Mouse (Mus musculus): ENCODE measurements around the gene Limd1. TPM values are rescaled to one million over a fixed set of nuclear protein-coding genes. Genes with fewer than 3 reads are reported as not detected.

The Limd1 gene
- polyA plus RNA-seq, 1 experiment from 2014 or later: 52.3 TPM

DNA sequence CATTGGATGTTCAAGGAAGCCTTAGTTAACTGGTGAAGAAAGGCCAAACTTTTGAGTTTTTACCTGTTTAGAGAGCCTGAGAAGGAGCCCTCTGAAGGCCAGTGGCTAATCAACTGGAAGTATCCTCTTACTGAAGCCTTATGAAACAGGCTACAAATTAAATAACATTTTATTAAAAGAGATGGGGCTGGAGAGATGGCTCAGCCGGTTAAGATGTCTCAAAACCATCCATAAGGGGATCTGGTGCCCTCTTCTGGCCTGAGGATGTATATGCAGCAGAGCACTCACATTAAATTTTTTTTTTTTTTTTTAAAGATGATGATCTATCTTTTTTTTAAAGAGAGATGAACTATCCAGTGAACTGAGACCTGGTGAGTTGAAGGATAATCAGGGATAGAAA, 46.6 kb downstream of the Limd1 start:
- H3K9me3 ChIP-seq: no peaks in the 10 kb centered on the region
- no peak overlapping the region for H3K9ac ChIP-seq
- no peak overlapping the region for H3K27ac ChIP-seq
- no peaks in the 10 kb centered on the region for H3K27me3 ChIP-seq (replicated peaks)
- peaks cover 3% of the 10 kb centered on the region; the same call in 1 of the 2 replicates for H3K36me3 ChIP-seq
- H3K4me2 ChIP-seq (replicated peaks): no peak overlapping the region
- no peak for ATAC-seq
- 0% methylated on average over 1 of the region's 1 CpGs for WGBS
- no peak overlapping the region for H3K4me3 ChIP-seq (replicated peaks)
- peaks cover 3% of the 10 kb centered on the region for H3K4me1 ChIP-seq (replicated peaks)

DNA sequence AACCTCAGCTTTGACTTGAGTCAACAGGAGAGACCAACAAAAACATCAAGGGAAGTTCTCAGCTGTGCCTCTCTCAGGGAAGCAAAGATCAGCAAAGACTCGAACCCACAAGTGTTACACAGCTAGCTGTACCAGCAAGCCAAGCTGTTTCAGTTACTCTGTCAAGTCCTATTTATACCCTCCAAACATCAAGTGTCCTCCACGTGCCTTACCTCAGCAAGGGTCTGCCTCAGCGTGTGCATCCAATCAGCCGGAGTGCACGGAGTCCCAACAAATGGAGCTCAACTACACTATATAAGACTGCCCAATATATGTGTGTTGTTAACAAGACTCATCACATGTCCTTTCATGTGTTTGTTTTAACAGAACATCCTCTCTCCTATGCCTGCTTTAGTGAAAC, 48.0 kb downstream of the Limd1 start:
- Histone ChIP-seq H3K4me2 (replicated peaks) (no peak overlapping the region), H3K27ac (no peak overlapping the region), H3K9me3 (no peaks in the 10 kb centered on the region), H3K9ac (no peak overlapping the region), H3K4me3 (replicated peaks) (no peak overlapping the region), H3K4me1 (replicated peaks) (peaks cover 7% of the 10 kb centered on the region), H3K27me3 (replicated peaks) (no peaks in the 10 kb centered on the region), H3K36me3 (no peaks in the 10 kb centered on the region)
- ATAC-seq: no peak
- WGBS: 79% methylated on average over 5 of the region's 5 CpGs

DNA sequence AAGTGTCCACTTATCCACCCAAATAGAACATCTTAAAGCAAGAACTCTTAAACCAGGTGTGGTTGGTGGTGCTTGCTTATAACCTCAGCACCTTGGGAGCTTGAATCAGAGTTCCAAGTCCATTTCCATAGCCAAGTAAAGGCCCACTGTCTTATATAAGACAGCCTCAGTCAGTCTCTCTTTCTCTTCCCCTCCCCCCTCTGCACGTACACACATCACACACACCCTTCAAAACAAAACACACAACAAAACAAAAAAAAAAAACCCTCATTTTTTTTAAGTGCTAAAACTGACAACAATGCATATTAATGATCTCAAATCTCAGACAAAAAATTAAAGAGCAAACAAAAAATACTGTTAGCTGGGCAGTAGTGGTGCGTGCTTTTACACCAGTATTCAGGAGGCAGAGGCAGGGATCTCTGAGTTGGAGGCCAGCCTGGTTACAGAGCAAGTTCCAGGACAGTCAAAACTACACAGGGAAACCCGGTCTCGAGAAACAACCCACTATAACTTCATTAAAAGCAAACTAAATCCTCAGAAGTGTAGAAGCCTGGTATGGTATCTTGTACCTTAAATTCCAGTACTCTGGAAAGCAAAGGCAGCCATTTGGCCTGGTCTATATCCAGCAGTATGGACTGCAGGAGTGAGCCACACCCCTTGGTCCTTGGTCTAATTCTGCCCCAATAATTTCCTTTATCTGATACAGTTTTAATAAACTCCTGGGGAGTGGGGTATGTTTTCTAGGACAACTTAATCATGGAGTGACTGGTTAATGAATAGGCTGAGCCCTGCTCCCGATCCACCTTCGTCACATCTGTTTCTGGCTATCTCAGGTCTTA, 49.8 kb downstream of the Limd1 start:
- Histone ChIP-seq H3K27ac (peak overlapping the region; percentile 92), H3K36me3 (no peaks in the 10 kb centered on the region), H3K4me1 (replicated peaks) (peaks cover 13% of the 10 kb centered on the region), H3K4me2 (replicated peaks) (peak overlapping the region; percentile 65), H3K9ac (peak overlapping the region; percentile 57), H3K27me3 (replicated peaks) (no peaks in the 10 kb centered on the region), H3K9me3 (no peaks in the 10 kb centered on the region), H3K4me3 (replicated peaks) (peak overlapping the region; percentile 42)
- no peak for ATAC-seq
- 22% methylated on average over 6 of the region's 6 CpGs for WGBS

DNA sequence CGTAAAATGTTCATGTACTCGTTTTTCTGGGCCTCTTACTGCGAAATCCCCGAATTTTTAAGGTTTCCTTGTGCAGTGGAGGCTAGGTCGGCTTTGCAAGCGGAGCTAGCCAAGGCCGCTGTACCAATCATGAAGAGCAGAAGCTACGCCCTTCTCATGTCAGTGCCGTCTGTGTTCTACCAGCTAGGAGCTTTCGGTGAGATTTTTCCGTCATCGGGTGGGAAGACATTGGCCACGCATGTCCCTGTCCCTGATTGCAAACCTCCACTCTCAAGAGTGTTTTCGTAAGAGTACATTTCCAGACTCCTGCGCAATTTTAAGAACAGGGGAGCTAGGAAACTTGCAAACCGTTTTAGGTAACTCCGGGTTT, 50.4 kb downstream of the Limd1 start:
- Histone ChIP-seq H3K4me3 (replicated peaks) (peak overlapping the region; percentile 42), H3K9me3 (no peaks in the 10 kb centered on the region), H3K4me2 (replicated peaks) (peak overlapping the region; percentile 65), H3K27me3 (replicated peaks) (no peaks in the 10 kb centered on the region), H3K9ac (peak overlapping the region; percentile 57), H3K4me1 (replicated peaks) (peaks cover 13% of the 10 kb centered on the region), H3K36me3 (no peaks in the 10 kb centered on the region), H3K27ac (peak overlapping the region; percentile 92)
- WGBS: 1% methylated on average over 17 of the region's 17 CpGs
- peak; percentile 56 for ATAC-seq

DNA sequence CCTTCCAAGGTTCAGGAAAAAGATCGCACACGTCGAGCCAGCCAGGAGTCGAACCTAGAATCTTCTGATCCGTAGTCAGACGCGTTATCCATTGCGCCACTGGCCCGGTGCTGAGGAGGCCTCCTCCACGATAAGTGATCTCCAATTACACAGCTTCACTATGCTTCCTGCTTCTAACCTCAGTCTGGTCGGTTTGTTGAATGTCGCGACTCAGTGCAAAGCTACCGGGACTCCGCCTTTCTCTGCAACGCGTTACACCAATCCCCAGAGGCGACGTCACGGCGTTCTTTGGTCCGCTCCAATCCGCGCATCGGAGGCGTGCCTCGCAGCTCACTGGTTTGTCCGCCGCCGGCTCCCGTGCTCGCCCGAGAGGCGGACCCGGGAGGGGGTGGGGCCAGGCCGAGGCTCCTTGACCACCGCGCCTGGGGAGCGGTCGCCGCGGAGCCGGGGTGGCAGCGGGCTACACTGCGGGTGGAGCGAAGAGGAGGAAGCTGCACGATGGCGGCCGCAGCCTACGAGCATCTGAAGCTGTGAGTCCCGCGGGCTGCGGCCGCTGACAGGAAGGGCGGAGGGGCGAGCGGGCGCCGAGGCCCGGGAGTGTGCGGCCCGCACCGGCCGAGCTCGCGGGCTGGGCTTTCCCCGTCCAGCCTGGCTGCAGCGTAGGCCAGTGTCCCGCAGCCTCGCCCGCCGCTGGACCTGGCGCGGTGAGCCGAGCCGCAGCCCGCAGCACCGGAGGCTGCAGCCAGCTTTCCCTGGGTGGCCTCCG, 51.1 kb downstream of the Limd1 start, which contains the start of gene Sacm1l:
Gene Sacm1l, plus strand, starts transcription at position 368 of the 766 bp plus-strand sequence.
- ATAC-seq: peak; percentile 98
- H3K9ac ChIP-seq: peak within 1 kb of the TSS; percentile 90
- peak within 1 kb of the TSS; percentile 65 for H3K4me2 ChIP-seq (replicated peaks)
- H3K27ac ChIP-seq: peak within 1 kb of the TSS; percentile 93
- H3K36me3 ChIP-seq: no peaks in the 10 kb centered on the region
- H3K9me3 ChIP-seq: no peaks in the 10 kb centered on the region
- peaks cover 13% of the 10 kb centered on the region for H3K4me1 ChIP-seq (replicated peaks)
- under 1% methylated on average over 72 of the region's 79 CpGs for WGBS
- H3K4me3 ChIP-seq (replicated peaks): peak within 1 kb of the TSS; percentile 80
- no peaks in the 10 kb centered on the region for H3K27me3 ChIP-seq (replicated peaks)

DNA sequence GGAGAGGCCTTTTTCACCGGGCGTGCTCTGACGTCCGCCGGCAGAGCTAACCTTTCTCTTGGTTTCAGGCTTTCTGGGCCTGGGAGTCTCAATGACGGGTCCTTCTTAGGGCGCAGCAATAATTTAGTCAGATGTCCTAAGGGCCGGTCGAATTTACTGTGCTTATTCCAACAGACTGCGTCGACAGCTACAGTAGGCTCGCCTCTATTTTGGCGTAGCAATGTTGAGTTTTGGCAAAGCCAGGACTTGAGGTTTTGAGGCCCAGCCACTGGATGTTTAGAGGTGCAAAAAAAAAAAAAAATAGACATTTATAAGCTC, 51.6 kb downstream of the Limd1 start:
- no peaks in the 10 kb centered on the region for H3K9me3 ChIP-seq
- no peaks in the 10 kb centered on the region for H3K36me3 ChIP-seq
- no peaks in the 10 kb centered on the region for H3K27me3 ChIP-seq (replicated peaks)
- H3K27ac ChIP-seq: peak overlapping the region; percentile 93
- peaks cover 13% of the 10 kb centered on the region for H3K4me1 ChIP-seq (replicated peaks)
- under 1% methylated on average over 13 of the region's 13 CpGs for WGBS
- H3K9ac ChIP-seq: peak overlapping the region; percentile 90
- peak overlapping the region; percentile 80 for H3K4me3 ChIP-seq (replicated peaks)
- H3K4me2 ChIP-seq (replicated peaks): peak overlapping the region; percentile 57
- no peak; the same call in 1 of the 2 replicates for ATAC-seq

DNA sequence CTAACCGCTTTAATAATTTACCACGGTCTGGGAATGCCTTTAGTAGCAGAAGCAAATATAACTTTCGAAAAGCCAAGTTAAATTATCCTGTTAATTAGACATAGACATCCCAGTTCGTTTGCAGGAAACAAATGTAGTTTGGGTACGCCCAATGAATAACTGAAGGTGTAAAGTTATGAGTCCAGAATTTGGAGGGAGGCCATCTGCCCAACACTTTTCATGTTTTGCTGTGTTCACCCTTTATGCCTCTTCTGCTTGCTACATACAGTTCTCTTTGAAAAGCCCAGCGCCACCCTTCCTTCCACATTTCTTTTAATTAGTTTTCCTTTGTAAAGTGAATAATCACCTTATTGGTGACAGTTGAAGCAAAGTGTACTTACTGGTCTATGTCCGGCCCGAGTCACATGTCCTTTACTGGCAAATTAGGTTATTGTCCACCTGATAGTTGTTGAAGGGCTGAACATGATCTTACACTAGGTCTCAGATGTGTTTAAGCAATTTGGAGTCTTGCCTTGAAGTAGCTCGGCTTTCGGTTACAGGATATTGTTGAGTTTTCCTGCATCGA, 52.1 kb downstream of the Limd1 start:
- peak overlapping the region; percentile 90 for H3K9ac ChIP-seq
- ATAC-seq: no peak
- H3K4me2 ChIP-seq (replicated peaks): peak overlapping the region; percentile 57
- no peaks in the 10 kb centered on the region for H3K27me3 ChIP-seq (replicated peaks)
- H3K9me3 ChIP-seq: no peaks in the 10 kb centered on the region
- H3K4me3 ChIP-seq (replicated peaks): peak overlapping the region; percentile 80
- 33% methylated on average over 11 of the region's 11 CpGs for WGBS
- H3K36me3 ChIP-seq: no peaks in the 10 kb centered on the region
- H3K4me1 ChIP-seq (replicated peaks): peaks cover 13% of the 10 kb centered on the region
- peak overlapping the region; percentile 93; the same call in 1 of the 2 replicates for H3K27ac ChIP-seq

DNA sequence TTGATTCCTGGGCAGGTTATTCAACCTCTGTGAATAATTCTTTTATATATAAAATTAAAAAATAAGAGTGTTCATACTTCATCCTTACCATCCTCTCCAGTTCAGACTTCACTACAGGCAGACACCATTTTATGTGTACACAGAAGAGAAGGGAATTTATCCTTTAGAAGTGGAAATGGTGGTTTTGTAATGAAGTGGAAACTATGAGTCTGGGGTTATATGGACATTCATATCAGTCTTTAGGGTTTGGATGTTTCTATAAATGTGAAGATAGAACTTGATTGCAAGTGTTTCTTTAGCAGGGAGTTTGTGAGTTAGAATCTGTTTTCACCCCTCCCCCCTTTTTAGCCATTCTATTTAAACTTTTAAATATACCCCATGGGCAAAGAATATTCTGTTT, 52.7 kb downstream of the Limd1 start:
- Histone ChIP-seq H3K4me1 (replicated peaks) (peaks cover 13% of the 10 kb centered on the region), H3K27me3 (replicated peaks) (no peaks in the 10 kb centered on the region), H3K27ac (no peak overlapping the region), H3K9ac (peak overlapping the region; percentile 90; the same call in 1 of the 2 replicates), H3K9me3 (no peaks in the 10 kb centered on the region), H3K36me3 (no peaks in the 10 kb centered on the region), H3K4me3 (replicated peaks) (peak overlapping the region; percentile 80; the same call in 1 of the 2 replicates), H3K4me2 (replicated peaks) (peak overlapping the region; percentile 57)
- ATAC-seq: no peak

DNA sequence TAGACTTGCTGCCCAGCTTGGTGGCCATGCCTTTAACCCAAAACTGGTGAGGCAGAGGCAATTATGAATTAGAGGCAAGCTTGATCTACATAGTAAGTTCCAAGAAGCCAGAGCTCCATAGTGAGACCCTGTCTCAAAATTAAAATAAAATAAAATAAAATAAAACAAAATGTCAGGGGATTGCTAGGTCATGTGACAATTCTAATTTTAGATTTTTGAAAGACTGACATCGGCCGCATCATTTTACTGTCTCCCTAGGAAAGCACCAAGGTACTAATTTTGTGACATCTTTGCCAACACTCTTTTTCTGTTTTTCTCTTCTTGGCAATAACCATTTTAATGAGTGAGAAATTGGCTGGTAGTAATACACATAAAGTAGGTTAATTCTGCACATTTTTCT, 58.1 kb downstream of the Limd1 start:
- no peak for ATAC-seq
- Histone ChIP-seq H3K4me1 (replicated peaks) (peaks cover 7% of the 10 kb centered on the region; the same call in 1 of the 2 replicates), H3K27me3 (replicated peaks) (no peaks in the 10 kb centered on the region), H3K4me2 (replicated peaks) (no peak overlapping the region), H3K9ac (no peak overlapping the region), H3K4me3 (replicated peaks) (no peak overlapping the region), H3K27ac (no peak overlapping the region), H3K36me3 (no peaks in the 10 kb centered on the region), H3K9me3 (no peaks in the 10 kb centered on the region)
- WGBS: 91% methylated on average over 2 of the region's 2 CpGs

DNA sequence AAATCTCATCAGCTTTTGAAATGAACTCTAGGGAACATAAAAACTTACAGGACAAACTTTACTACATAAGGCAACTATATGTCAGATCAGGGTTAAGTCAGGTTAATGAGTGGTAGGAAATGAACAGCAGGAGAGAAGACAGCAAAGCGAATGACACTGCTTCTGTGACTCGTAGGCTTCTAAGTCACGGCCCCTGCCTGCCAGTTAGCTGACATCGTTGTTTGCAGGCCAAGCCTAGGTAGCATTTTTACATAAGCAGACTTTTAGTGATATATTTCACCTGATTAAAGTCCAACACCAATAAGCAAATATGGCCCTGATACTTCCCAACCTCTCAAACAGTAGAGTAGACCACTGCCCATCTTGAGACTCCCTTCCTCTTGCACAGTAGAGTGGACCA, 59.7 kb downstream of the Limd1 start:
- Histone ChIP-seq H3K4me1 (replicated peaks) (0 out of 2 replicates have a peak, but pooled peaks cover 2% of the 10 kb centered on the region), H3K4me2 (replicated peaks) (no peak overlapping the region), H3K36me3 (no peaks in the 10 kb centered on the region), H3K9ac (no peak overlapping the region), H3K27me3 (replicated peaks) (no peaks in the 10 kb centered on the region), H3K27ac (no peak overlapping the region), H3K9me3 (no peaks in the 10 kb centered on the region), H3K4me3 (replicated peaks) (no peak overlapping the region)
- WGBS: 55% methylated on average over 4 of the region's 4 CpGs
- no peak for ATAC-seq

DNA sequence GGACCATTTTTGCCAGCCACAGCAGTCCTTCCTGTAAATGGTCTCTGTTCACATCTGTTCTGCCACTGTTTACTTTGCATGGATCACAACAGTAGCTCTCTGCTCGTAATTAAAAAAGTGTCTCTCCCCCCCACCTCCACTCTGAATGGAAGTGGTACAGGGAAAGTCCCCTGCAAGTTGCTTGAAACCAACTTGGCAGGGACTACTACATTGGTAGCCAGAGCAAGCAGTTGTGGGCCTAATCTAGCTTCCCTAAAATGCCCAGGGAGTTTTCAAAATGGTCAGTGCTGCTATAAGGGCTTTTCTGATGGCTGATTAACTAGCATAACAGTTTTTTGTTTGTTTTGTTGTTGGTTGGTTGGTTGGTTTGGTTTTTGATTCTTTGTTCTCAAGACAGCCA, 60.6 kb downstream of the Limd1 start:
- no peak for ATAC-seq
- 32% methylated on average over 1 of the region's 1 CpGs for WGBS
- Histone ChIP-seq H3K9me3 (no peaks in the 10 kb centered on the region), H3K27me3 (replicated peaks) (no peaks in the 10 kb centered on the region), H3K4me3 (replicated peaks) (no peak overlapping the region), H3K27ac (no peak overlapping the region), H3K4me2 (replicated peaks) (no peak overlapping the region), H3K4me1 (replicated peaks) (0 out of 2 replicates have a peak, but pooled peaks cover 2% of the 10 kb centered on the region), H3K9ac (no peak overlapping the region), H3K36me3 (no peaks in the 10 kb centered on the region)

DNA sequence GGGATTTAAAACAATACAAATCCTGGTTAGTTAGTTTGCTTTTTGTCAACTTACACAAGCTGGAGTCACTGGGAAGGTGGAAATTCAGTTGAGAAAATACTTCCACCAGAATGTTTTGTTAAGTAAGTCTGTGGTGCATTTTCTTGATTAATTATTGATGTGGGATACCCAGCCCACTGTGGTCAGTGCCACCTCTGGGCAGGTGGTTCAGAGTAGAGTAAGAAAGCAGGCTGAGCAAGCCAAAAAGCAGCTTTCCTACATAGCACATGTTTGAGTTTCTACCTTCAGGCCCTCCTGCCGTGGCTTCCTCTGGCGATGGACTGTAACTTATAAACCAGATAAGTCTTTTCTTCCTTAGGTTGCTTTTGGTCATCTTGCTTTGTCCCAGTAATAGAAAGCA, 61.3 kb downstream of the Limd1 start:
- no peaks in the 10 kb centered on the region for H3K27me3 ChIP-seq (replicated peaks)
- H3K36me3 ChIP-seq: no peaks in the 10 kb centered on the region
- no peak overlapping the region for H3K9ac ChIP-seq
- WGBS: 76% methylated on average over 2 of the region's 2 CpGs
- no peak overlapping the region for H3K4me3 ChIP-seq (replicated peaks)
- no peak overlapping the region for H3K4me2 ChIP-seq (replicated peaks)
- ATAC-seq: no peak
- no peaks in the 10 kb centered on the region for H3K9me3 ChIP-seq
- no peak overlapping the region for H3K27ac ChIP-seq
- H3K4me1 ChIP-seq (replicated peaks): 0 out of 2 replicates have a peak, but pooled peaks cover 2% of the 10 kb centered on the region
